Mouse (Mus musculus): ENCODE data around the gene Flywch1.

The Flywch1 gene

DNA sequence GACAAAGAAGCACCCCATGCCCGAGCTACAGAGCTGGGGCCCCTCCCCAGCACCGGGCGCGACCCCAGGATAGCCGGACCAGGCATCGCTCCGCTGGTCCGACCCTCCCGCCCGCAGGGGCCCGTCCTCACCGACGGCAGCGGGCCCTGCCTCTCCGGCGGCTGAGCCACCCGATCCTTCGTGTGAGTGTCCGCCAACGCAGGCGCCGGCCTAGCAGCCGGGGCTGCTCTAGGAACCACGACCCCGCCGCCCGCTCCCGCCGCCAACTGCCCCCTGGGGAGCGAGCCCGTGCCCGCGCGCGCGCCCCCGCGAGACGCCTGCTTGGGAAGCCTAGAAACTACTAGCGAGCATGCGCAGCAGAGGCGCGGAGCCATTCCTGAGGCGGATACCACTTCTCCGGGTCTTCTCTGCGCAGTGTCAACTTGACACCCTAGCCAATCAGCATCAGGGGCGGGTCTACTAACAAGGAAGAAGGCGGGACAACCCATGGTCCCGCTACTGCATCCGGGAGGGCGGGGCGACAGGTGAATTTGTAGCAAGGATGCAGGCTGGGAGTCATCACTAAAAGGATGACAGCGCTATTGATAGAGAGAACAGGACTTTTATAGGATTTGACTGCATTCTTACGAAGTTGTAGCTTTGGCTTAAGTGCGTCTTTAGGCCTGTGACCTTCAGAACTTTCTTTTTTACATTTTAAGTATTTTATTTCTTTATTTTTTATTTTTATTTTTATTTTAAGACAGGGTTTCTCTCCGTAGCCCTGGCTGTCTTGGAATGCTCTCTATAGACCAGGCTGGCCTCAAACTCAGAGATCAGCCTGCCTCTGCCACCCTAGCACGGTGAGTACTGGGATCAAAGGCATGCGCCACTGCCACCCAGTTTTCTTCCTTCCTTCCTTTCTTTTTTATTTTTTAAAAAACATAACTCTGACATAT lies at the start of gene Flywch1:
TSS of gene Flywch1 (minus strand) at position 319 of the 935 bp plus-strand sequence.
- DNase-seq: peak; percentile 99

GRCm38 (mm10) chr17:23820731-23821130 lies 49.3 kb upstream of the Flywch1 start:
- DNase-seq: no peak

DNA sequence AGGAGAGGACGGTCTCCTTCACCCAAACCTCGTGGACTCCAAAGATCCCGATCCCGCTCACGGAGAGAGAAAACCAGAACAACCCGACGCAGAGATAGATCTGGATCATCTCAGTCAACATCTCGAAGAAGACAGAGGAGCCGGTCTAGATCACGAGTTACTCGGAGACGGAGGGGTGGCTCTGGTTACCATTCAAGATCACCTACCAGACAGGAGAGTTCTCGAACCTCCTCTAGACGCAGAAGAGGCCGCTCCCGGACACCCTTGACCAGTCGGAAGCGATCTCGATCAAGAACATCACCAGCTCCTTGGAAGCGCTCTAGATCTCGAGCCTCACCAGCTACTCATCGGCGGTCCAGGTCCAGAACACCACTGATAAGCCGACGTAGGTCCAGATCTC lies 47.8 kb upstream of the Flywch1 start:
- no peak for DNase-seq

- no peak for DNase-seq
Observed at GRCm38 (mm10) chr17:23818579-23818978, 47.2 kb upstream of the Flywch1 start.

- no peak for DNase-seq
Observed at GRCm38 (mm10) chr17:23815641-23816040, 44.2 kb upstream of the Flywch1 start.

DNA sequence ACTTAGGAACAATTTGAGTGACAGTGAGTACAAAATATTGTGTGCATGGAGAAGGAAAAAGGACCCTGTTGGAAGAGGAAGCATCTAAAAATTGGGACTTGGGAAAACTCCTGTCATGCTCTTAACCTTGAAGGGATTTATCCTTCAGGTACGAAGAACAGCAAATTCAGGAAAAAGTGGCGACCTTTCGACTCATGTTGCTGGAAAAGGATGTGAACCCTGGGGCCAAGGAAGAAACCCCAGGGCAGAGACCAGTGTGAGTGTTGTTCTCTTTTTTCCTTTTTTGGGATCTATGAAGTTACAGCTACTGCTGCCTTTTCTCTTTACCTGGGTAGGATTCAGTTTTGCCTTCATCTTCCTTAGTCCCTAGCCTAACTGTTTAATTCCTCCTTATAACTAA lies 36.5 kb upstream of the Flywch1 start:
- peak; percentile 32 to 37 for DNase-seq

DNA sequence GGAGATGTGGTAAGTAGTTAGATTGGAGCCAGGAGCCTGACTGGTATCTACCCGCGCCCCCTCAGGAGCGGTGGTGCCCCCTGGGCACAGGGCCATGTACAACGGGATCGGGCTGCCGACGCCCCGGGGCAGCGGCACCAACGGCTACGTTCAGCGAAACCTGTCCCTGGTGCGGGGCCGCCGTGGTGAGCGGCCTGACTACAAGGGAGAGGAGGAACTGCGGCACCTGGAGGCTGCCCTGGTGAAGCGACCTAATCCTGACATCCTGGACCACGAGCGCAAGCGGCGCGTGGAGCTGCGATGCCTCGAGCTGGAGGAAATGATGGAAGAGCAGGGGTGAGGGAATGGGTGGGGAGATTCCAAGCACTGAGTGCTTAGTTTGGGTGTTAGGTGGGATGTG lies 35.5 kb upstream of the Flywch1 start:
- peak; percentile 51 to 62 for DNase-seq

- no peak for DNase-seq
Observed at GRCm38 (mm10) chr17:23804426-23805085, 33.2 kb upstream of the Flywch1 start.

DNA sequence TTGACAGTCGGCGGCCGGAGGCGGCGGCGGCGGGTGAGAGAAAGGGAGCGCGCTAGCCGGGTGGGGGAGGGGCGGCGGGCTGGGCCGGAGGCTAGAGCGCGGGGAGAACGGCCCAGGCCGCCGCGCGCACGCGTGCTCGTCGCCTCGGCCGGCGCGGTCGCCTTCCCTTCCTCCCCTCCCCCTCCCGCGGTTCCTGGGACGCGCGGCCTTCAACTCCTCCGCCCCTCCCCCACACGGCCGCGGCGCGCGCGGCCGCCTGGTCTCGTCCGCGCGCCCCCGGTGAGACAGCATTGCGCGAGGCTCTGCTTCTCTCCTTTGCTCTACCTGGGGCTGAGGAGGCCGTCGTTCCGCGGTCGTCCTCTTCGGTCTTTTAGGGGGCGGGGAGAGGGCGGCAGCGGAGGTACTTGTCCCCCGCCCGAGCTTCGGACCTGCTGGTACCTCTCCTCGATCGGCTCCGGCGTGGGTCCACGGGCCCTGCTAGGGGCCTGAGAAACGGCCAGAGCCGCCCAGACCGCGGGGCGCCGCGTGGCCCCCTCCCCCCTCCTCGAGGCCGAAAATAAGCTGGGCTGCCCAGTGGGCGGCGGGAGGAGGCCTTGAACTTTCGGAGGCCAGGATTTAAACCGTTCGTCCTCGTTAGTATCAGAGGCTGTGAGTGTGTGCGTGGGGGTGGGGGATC lies 32.1 kb upstream of the Flywch1 start:
- peak; percentile 70 to 74 for DNase-seq

DNA sequence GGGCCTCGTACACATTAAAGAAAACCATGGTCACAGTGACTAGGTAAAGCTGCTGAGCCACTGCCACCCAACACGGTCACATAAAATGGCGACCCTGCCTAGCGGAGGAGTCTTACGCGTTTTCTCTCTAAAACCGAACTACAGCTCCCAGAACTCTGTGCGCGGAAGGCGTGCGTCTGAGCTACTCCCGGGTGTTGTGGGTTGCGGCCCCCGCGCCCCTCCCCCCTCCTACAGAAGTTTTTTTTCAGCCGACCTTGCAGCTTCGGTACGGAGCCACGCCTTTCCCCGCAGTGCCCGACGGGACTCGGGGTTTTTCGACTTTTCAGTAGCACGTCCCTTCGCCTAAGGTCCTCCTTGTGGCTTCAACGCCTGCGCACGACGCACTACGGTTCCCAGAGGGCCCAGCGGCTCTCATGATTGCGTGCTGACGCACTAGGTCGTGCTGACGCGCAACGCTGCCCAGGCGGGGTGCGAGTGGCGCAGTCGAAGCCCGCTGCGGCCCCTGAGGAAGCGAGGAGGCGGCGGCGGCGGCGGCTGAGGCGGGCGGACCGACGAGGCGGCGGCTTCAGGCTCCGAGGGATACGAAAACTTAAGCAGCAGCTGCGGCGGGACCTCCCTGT lies 31.5 kb upstream of the Flywch1 start:
- DNase-seq: peak; percentile 98 to 99

GRCm38 (mm10) chr17:23801627-23802026 lies 30.2 kb upstream of the Flywch1 start:
- no peak for DNase-seq

- no peak for DNase-seq
Observed at GRCm38 (mm10) chr17:23797316-23797715, 25.9 kb upstream of the Flywch1 start.

DNA sequence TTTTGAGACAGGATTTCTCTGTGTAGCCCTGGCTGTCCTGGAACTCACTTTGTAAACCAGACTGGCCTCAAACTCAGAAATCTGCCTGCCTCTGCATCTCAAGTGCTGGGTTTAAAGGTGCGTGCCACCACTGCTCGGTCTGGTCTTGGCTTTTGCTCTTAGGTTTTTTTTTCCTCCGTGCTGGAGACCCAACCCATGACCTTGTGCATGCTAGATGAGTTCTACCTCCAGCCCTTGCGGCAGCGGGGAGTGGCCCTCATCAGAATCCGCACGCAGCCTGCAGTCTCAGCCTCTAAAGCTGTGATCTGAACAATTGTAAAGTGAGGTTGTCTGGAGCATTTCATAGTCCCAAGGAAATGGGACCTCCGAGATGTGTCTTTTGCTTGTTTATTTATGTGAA lies 23.9 kb upstream of the Flywch1 start:
- no peak for DNase-seq

GRCm38 (mm10) chr17:23791079-23791357 lies 19.6 kb upstream of the Flywch1 start:
- no peak for DNase-seq

DNA sequence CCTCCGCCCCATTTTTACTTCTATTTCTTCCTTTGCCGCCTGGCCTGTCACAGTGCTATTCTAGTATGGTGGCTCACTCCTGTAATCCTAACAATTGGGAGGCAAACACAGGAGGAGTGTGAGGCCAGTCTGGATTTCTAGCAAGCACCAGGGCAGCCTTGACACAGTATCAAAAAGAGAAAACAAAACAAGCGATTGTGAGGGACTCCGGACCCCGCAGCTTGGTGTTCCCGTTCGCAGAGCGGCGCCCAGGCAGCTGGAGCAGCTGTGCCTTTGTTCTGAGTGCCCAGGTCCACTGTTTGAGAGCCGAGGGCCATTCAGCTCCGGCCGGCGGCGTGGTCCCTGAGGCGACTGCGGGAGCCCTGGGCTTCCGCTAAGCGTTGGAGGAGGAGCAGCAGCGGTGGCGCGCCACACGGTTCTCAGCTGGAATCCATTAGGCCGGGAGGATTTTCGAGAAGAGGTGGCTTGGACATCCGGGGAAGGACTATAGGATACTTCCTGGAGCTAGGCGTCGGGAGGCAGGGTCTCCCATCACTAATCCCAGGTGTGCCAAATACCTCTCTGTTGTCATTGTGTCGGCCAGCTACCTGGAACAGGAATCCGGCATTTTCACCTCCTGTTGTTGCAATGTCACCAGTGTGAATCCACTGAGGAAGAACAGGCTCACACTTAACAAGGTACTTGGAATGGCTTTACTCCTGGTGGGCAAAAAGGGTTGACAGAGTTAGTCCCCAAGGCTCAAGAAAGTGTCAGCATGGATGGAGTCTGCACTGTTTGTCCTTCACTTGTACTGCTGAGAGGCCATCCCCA lies 19.1 kb upstream of the Flywch1 start, which contains the start of gene Srrm2:
TSS of gene Srrm2 (plus strand) at position 264 of the 810 bp plus-strand sequence.
- DNase-seq: peak in 1 of 2 experiments; percentile 45

DNA sequence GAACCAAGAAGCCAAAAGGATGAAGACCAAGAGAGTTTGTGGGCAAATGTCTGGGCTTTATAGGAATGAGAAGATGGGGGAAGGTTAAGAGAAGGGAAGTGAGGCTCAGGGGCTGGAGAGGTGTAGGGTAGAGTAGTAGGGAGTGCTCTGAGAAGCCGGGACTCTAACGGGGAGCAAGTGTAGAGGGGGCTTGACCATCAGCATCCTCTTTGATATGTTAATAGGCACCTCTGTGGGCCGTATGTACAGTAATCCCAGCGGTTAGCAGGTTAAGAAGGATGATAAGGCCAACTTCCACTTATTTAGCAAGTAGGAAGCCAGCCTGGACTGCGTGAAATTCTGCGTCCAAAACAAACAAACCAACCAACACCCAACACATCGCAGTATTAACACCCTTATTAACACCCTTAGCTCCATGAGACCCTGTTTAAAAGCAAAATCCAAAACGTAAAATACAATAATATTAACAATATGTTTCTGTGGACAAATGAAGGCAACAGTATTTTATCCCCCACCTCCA lies 18.4 kb upstream of the Flywch1 start:
- no peak for DNase-seq

DNA sequence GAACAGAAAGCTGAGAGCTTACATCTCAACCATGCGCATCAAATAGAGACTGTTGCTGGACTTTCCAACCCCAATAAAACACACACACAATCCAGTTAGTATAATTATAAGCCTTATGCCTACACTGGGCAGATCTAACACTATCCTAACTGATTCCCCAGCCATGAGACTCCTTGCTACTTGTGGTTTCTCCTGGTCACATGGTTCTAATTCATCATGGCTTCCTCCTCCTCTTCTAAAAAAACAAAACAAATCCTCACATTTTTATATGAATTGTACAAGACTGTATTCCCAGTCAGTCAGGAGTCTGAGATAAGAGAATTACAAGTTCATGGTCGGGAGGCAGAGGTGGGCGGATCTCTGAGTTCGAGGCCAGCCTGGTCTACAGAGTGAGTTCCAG lies 17.6 kb upstream of the Flywch1 start:
- DNase-seq: no peak

DNA sequence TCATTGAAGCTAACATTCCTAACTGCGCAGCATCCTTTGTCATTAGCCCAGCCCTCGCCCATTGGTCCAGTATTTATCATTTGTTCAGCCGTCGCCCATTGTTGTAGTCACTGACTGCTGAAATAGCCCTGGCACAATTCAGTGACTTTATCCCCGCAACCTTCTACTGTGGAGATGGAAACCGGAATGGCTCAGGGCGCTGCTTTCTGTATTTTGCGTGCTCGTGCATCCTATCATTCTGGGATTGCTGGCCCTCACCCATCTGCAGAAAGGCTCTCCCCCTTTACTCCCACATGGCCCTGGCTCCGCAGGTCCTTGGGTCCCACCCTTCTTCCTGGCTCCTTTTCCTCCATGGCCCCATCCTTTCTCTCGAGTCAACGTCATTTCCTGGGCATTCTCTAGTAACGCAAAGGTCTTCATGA lies 15.1 kb upstream of the Flywch1 start:
- peak in 1 of 2 experiments; percentile 17 for DNase-seq

GRCm38 (mm10) chr17:23785561-23786471 lies 14.4 kb upstream of the Flywch1 start, which contains the start of gene Flywch2:
Gene Flywch2 (minus strand): TSS chr17:23786081.
- peak; percentile 87 to 88 for DNase-seq

DNA sequence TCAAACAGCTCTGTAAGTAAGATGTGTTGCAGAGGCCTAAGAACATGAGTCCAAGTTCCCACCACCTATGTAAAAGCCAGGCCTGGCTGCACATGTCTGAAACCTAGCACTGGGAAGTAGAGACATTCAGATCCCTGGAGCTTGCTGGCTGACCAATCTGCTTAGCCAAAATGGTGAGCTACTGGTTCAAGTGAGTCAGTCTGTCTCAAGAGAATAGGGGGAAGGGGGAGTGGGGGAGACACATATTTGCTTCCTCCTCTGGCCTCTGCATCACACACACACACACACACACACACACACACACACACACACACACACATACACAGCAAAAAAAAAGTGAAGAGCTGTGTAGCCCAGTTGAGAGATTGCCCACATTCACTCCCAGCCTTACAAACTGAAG lies 11.9 kb upstream of the Flywch1 start:
- DNase-seq: no peak

DNA sequence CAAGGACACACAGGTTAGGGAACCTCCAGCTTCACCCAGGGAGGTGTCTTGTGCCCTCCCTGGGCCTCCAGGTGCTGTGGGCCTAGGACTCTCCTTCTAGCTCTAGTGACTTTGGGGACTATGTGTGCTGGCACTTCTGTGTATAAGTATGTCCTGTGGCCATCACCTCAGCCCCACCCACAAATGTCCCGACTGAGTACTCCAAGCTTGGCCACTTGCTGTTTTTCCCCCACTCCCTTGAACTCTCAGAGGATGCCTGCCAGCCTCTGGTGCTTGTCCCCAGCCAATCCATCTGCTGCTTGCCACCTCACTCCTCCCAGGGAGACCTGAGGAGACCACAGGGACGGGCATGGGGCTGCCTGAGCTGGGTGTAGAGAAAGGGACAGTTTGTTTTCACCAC lies 7.0 kb upstream of the Flywch1 start:
- DNase-seq: no peak

Data from kidney, adult 8-10 months (tissue).